Mouse (Mus musculus) T-cell, adult 2 months (primary cell): Measurements from ENCODE around the gene Gm1043.
A peak's percentile ranks its signal among the peaks of the same experiment; 100 is the strongest.

Experiments used
- DNase-seq: peaks from one replicate; pipeline ENCODE4 v3.0.0; 2022; ENCODE audit warnings: low spot score

The Gm1043 gene

GRCm38 (mm10) chr5:37085241-37085640, at the start of gene Gm1043:
Gene Gm1043, plus strand, starts transcription at chr5:37085370.
- DNase-seq: no peak

GRCm38 (mm10) chr5:37035896-37036295, 49.3 kb upstream of the Gm1043 start:
- no peak for DNase-seq

- DNase-seq: peak; percentile 59
Measured at GRCm38 (mm10) chr5:37036884-37037283, 48.3 kb upstream of the Gm1043 start.

- no peak for DNase-seq
Measured at GRCm38 (mm10) chr5:37039908-37040307, 45.3 kb upstream of the Gm1043 start.

GRCm38 (mm10) chr5:37040711-37041110, 44.5 kb upstream of the Gm1043 start:
- no peak for DNase-seq

DNA sequence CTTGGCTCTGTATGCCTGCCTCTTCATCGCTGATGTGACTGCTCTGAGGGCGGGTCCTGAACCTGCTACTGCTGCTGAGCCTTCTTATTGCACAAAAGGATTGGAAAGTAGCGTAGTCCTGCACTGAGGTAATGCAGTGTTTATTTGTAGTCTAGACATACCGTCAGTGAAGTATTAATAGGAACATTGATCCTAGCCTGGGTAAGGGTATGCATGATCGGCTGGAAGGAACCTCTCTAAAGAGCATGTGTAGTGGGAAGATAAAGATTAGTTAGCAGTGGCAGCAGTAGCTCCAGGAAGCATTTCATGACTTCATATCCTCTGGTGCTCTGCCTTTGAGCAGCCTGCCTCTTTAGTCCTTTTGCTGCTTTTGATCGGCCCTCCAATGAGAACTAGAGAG, 43.5 kb upstream of the Gm1043 start:
- no peak for DNase-seq

- DNase-seq: no peak
Measured at GRCm38 (mm10) chr5:37042934-37043333, 42.2 kb upstream of the Gm1043 start.

DNA sequence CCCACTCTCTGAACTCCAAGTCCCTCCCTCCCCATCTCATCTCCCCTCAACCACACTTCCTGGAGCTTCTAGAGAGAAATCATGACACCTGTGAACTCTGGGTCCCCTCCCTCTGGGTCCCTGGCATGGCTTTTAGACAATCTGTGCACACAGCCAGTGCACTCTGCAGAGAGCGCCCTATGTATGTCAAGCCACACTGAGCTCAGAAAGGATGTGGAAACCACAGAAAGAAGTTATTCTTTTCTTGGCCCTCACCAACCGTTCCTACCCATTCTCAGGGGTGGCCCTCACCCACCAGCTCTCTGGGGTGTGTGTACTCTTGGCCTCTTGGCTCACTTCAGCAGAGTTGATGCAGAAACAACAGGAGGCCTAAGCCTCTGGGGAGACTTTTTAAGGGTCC, 40.4 kb upstream of the Gm1043 start:
- DNase-seq: peak; percentile 89

GRCm38 (mm10) chr5:37045582-37045981, 39.6 kb upstream of the Gm1043 start:
- peak; percentile 72 for DNase-seq

DNA sequence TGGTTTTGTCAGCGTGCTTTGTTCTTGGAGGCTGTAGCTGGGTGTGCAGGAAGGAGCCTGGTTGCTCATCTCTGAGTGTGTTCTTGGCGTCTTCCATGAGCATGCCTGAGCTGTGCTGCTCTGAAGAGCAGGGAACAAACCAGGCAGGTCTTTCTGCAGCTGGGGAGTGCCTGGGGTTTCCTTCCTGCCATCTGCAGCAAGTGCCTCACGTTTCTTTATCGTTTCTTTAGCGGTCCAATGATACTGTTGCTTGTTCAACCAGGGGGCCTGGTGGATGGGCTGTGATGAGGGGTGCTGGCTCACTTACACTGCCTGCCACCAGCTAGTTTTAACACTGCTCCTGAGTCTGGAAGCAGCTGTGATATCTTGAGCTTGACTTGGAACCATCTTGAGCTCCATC, 38.4 kb upstream of the Gm1043 start:
- no peak for DNase-seq

DNA sequence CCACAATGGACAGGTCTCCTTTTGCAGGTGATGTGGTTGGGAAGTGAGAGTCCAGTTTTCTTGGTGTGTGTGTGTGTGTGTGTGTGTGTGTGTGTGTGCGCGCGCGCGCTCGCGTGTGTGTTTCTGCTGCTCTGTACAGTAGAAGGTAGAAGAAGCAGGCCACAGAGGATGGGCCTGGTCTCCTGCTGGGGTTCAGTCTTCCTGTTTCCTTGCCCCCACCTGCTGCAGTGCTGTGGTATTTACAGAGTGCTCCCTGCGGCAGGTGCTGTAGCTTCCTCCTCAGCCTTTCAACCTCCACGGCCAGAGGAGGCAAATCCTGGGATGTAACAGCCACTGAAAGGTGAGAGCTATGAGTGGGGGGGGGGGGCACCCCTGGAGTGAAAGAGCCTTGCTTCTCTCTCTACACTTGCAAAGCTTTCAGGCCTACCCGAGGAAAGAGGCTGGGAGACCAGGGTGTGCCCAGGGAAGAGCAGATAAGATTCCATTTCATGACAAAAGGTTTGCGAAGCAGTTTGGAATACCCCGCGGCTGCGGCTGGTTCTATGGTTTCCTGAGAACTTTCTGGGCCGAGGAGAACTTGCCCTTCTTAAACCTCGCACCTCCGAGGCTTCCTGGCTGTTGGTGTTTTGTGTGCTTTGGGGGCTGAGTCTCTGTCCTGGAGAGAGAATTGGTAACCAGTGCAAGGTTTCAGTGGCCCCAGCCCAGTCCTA, 37.8 kb upstream of the Gm1043 start:
- DNase-seq: peak; percentile 72

- DNase-seq: peak; percentile 72
Measured at GRCm38 (mm10) chr5:37047992-37048391, 37.2 kb upstream of the Gm1043 start.

- DNase-seq: no peak
Measured at GRCm38 (mm10) chr5:37049111-37049510, 36.1 kb upstream of the Gm1043 start.

- DNase-seq: peak; percentile 58
Measured at GRCm38 (mm10) chr5:37050521-37051373, 34.4 kb upstream of the Gm1043 start.

GRCm38 (mm10) chr5:37051374-37052100, 33.6 kb upstream of the Gm1043 start:
- peak; percentile 74 for DNase-seq

- no peak for DNase-seq
Measured at GRCm38 (mm10) chr5:37052846-37053245, 32.3 kb upstream of the Gm1043 start.

DNA sequence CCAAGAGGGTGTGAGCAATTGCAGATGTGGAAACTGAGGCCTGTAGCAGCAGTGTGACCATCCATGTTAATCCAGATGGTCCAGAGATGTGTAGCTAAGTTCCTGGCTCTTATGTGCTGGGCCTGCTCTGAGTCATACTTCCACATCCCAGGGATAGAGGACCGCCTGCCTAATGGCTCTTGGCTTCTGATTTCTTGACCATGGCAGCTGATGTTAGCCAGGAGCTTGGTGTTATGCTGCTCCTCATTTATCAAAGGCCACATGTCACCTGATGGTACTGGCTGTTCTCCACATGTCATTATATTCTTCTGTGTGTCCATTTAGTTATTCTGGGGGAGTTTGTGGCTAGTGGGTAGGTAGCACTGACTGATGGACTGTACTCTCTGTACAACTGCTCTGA, 29.4 kb upstream of the Gm1043 start:
- DNase-seq: no peak

- DNase-seq: peak; percentile 52
Measured at GRCm38 (mm10) chr5:37056471-37056870, 28.7 kb upstream of the Gm1043 start.

GRCm38 (mm10) chr5:37061612-37062011, 23.6 kb upstream of the Gm1043 start:
- no peak for DNase-seq

DNA sequence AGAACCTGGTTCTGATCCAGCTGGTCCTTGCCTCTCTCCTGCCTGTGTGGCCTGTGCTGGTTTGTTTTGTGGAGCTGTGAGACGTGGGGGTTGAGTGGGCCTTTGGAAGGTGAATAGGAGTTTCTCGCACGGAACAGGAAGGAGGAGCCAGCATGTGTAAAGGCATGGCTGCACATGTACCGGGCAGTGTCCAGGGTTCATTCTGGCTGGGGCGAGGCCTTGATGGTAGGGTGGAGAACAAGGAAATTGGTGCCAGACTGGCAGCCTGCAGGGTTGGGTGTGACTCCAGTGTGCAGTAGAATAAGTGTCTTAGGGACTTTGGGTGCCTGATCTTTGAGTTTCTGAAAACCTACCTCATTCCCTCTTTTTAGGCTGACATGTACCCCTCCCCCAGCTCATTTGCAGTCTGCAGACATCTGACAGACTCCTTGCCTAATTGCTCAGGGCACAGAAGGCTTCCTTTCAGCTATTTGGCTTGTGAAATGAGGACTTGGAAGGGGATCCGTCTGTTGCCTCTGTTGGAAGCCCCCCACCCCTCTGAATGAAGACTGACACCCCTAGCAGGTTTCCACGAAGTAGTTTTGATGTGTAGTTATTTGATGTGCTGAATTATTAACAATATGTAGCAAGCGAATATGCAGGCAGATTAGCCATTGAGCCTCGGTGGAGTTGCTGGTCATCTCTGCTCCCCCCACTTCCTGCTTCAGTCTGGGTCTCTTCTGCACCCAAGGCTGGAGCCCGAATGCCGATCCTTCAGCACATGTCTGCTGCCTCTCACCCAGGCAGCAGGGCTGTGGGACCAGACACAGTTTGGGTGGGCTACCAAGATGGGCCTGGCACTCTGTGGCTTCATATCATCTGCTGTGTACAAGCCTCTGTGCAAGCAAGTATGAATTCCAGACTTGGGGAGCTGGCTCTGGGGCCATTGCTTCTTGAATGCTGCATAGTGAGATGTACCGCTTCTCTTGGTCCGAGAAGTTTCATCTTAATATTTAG, 20.4 kb upstream of the Gm1043 start:
- DNase-seq: no peak
